In the genomic region with DNA sequence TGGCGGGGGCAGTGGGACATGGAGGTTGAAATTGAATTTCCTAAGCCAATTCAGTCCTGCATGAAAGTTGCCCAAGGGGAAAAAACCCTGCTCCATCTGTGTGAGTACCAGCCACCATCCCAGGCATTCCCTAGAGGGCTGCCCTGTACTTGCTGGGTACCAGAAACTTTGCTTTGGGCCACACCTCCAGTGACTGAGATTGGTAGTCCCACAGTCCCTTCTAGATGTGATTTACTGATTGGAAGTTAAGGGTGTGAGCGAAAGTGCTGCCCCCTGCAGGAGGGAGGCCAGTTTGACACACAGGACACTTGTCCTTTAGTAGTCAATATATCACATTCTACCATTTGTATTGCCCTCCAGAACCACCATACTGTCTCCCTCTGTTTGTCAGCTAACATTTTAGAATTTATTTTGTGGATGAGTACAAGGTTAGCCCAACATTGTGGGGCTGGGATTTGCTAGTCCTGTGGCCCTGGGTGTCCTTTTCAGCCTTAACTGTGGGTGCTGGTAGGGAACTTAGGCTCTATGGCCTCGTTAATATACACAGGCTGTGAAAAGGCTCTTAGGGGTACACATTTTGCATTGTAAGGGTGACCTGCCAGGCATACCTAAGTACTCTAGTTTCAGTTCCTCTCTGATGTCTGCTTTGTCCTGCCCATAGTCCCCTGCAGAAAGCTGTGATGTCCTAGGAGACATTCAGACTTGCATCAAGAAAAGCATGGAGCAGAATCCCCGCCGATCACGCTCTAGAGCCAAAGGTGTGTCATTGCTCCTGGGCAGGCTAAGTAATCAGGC, we compare ENCODE assay signal across 9 mouse cellular contexts. TPM values are rescaled to one million over a fixed set of nuclear protein-coding genes. Genes with fewer than 3 reads are reported as not detected.
A peak's percentile ranks its signal among the peaks of the same experiment; 100 is the strongest.
DNase-seq lines count a peak whose midpoint lies in the region; ATAC-seq and TF ChIP-seq lines count a peak whose summit lies in the region.
"Had no signal": no experiment of that assay in that cellular context is flagged by ENCODE, and none has a peak within 500 bp of the region (broad histone marks: within the 10 kb centered on the region; RNA-seq: fewer than 3 reads in every experiment).

No protein-coding gene starts in this region.

- no peak for ATAC-seq in hindbrain, embryonic 11.5 days (ENCODE audit: low FRiP score)
- ATAC-seq in hindbrain, embryonic 16.5 days, result no peak
- ATAC-seq in kidney, postnatal 0 days (replicated peaks; ENCODE audit: low FRiP score, low read depth), result no peak
- ATAC-seq in neutrophil, adult 5-6 weeks (ENCODE audit: extremely low read depth, insufficient number of reproducible peaks, low FRiP score, poor library complexity, severe bottlenecking), result peak; percentile 74

- peak; percentile 52 for TF ChIP-seq CTCF in C2C12 (IDR thresholded peaks at IDR 0.05; ENCODE audit: control insufficient read depth, insufficient read depth, insufficient read length)
- peak; percentile 79 for TF ChIP-seq CTCF in kidney, postnatal 0 days (IDR thresholded peaks at IDR 0.05; ENCODE audit: low read depth)

- peaks cover 65% of the 10 kb centered on the region for H3K79me2 ChIP-seq in C2C12 (ENCODE audit: control insufficient read depth, insufficient read depth)

- no peaks in the 10 kb centered on the region for H3K27me3 ChIP-seq in hindbrain, embryonic 11.5 days (ENCODE audit: control insufficient read depth, insufficient read depth, low read length)
- no peaks in the 10 kb centered on the region for H3K27me3 ChIP-seq in hindbrain, embryonic 16.5 days (replicated peaks; ENCODE audit: control insufficient read depth, insufficient read depth, low read length)
- no peaks in the 10 kb centered on the region for H3K27me3 ChIP-seq in C2C12 (ENCODE audit: control insufficient read depth, insufficient read depth, insufficient read length)
- no peaks in the 10 kb centered on the region for H3K27me3 ChIP-seq in kidney, postnatal 0 days (ENCODE audit: insufficient read depth, low read length)
- H3K27me3 ChIP-seq: limb, embryonic 13.5 days had no signal

- peak; percentile 72 for DNase-seq in hindbrain, embryonic 11.5 days (ENCODE audit: low spot score)
- DNase-seq in NIH3T3 (ENCODE audit: low read depth), result peak; percentile 59
- DNase-seq in kidney, postnatal 0 days (ENCODE audit: low spot score), result peak; percentile 68
- DNase-seq in urinary bladder, postnatal 14 days (ENCODE audit: low spot score), result no peak
- no peak for DNase-seq in cerebellum, adult 9-10 months

- peaks cover 50% of the 10 kb centered on the region for H3K79me3 ChIP-seq in C2C12 (ENCODE audit: low read depth)

- no peaks in the 10 kb centered on the region for H3K9me3 ChIP-seq in hindbrain, embryonic 11.5 days (ENCODE audit: control insufficient read depth, low read length)
- no peaks in the 10 kb centered on the region for H3K9me3 ChIP-seq in hindbrain, embryonic 16.5 days (ENCODE audit: control insufficient read depth, low read length)
- H3K9me3 ChIP-seq in kidney, postnatal 0 days (replicated peaks; ENCODE audit: low read length), result no peaks in the 10 kb centered on the region
- H3K9me3 ChIP-seq: limb, embryonic 13.5 days had no signal

- H3K4me2 ChIP-seq in hindbrain, embryonic 11.5 days (replicated peaks; ENCODE audit: low read depth, low read length), result no peak overlapping the region
- H3K4me2 ChIP-seq in hindbrain, embryonic 16.5 days (ENCODE audit: low read length), result no peak overlapping the region
- H3K4me2 ChIP-seq in kidney, postnatal 0 days (ENCODE audit: low read length), result no peak overlapping the region
- H3K4me2 ChIP-seq: limb, embryonic 13.5 days had no signal

- no peak overlapping the region for H3K27ac ChIP-seq in hindbrain, embryonic 11.5 days (ENCODE audit: low read depth, low read length)
- no peak overlapping the region for H3K27ac ChIP-seq in hindbrain, embryonic 16.5 days (ENCODE audit: low read depth, low read length)
- H3K27ac ChIP-seq in kidney, postnatal 0 days, result no peak overlapping the region
- H3K27ac ChIP-seq: limb, embryonic 13.5 days had no signal

- H3ac ChIP-seq in C2C12 (ENCODE audit: control insufficient read depth, insufficient read length, low read depth), result no peak overlapping the region

- H3K36me3 ChIP-seq in hindbrain, embryonic 11.5 days (ENCODE audit: control insufficient read depth, insufficient read depth, low read length), result peaks cover 43% of the 10 kb centered on the region
- peaks cover 82% of the 10 kb centered on the region for H3K36me3 ChIP-seq in hindbrain, embryonic 16.5 days (ENCODE audit: control insufficient read depth, insufficient read depth, low read length)
- peaks cover 96% of the 10 kb centered on the region for H3K36me3 ChIP-seq in C2C12 (ENCODE audit: control insufficient read depth, insufficient read depth)
- peaks cover 86% of the 10 kb centered on the region for H3K36me3 ChIP-seq in kidney, postnatal 0 days (ENCODE audit: insufficient read depth, low read length)

- no peak overlapping the region for H3K9ac ChIP-seq in hindbrain, embryonic 11.5 days (ENCODE audit: low read depth, low read length)
- no peak overlapping the region for H3K9ac ChIP-seq in hindbrain, embryonic 16.5 days (ENCODE audit: low read depth, low read length)
- no peak overlapping the region for H3K9ac ChIP-seq in kidney, postnatal 0 days (ENCODE audit: low read depth, low read length)
- H3K9ac ChIP-seq: limb, embryonic 13.5 days had no signal

- no peaks in the 10 kb centered on the region; the same call in 1 of the 2 replicates for H3K4me1 ChIP-seq in hindbrain, embryonic 11.5 days (replicated peaks; ENCODE audit: control insufficient read depth, insufficient read depth, low read length)
- peaks cover 9% of the 10 kb centered on the region for H3K4me1 ChIP-seq in hindbrain, embryonic 16.5 days (ENCODE audit: control insufficient read depth, insufficient read depth, low read depth, low read length)
- H3K4me1 ChIP-seq in kidney, postnatal 0 days (replicated peaks; ENCODE audit: insufficient read depth, low read length), result peaks cover 7% of the 10 kb centered on the region; the same call in 1 of the 2 replicates

- no peak overlapping the region for H3K4me3 ChIP-seq in hindbrain, embryonic 11.5 days (ENCODE audit: low read depth, low read length)
- no peak overlapping the region for H3K4me3 ChIP-seq in hindbrain, embryonic 16.5 days (ENCODE audit: low read length)
- H3K4me3 ChIP-seq in C2C12 (ENCODE audit: insufficient read depth, poor library complexity, severe bottlenecking), result no peak overlapping the region
- H3K4me3 ChIP-seq in kidney, postnatal 0 days (replicated peaks; ENCODE audit: low read depth, low read length), result no peak overlapping the region
- H3K4me3 ChIP-seq: limb, embryonic 13.5 days had no signal

- 88% methylated on average over 6 of the region's 6 CpGs for WGBS in hindbrain, embryonic 11.5 days
- WGBS in hindbrain, embryonic 16.5 days, result 90% methylated on average over 6 of the region's 6 CpGs
- 94% methylated on average over 6 of the region's 6 CpGs for WGBS in kidney, postnatal 0 days

TF ChIP-seq in C2C12, 6 proteins besides CTCF, POLR2A, EP300 and RAD21:
- TF ChIP-seq FOSL1 (IDR thresholded peaks at IDR 0.05; ENCODE audit: insufficient read depth, low read length, poor library complexity, severe bottlenecking), result no peak
- no peak for TF ChIP-seq MAX (IDR thresholded peaks at IDR 0.05)
- no peak for TF ChIP-seq MYOG (IDR thresholded peaks at IDR 0.05; ENCODE audit: control insufficient read depth, extremely low read depth, insufficient read length)
- no peak for TF ChIP-seq USF1 (IDR thresholded peaks at IDR 0.05; ENCODE audit: low read depth)
- TF ChIP-seq CEBPB (IDR thresholded peaks at IDR 0.05; ENCODE audit: low read depth), result no peak
- no peak for TF ChIP-seq MYOD1 (IDR thresholded peaks at IDR 0.05; ENCODE audit: control insufficient read depth, insufficient read length, low read depth)

RNA-seq across cellular contexts. Expression of a gene that starts 5.4 kb away (rescaled TPM):
- 112 and 145 TPM in 2 replicates for polyA plus RNA-seq in hindbrain, embryonic 11.5 days (2014; fragmentation: Nextera tagmentation; extraction: Ambion mirVana)
- polyA plus RNA-seq in hindbrain, embryonic 16.5 days (2015; fragmentation: Nextera tagmentation; extraction: Ambion mirVana), result 54.2 and 63.0 TPM in 2 replicates
- polyA plus RNA-seq in C2C12 (2012; fragmentation: generic; extraction: Trizol), result 230 TPM
- polyA plus RNA-seq in kidney, postnatal 0 days (2015; fragmentation: Nextera tagmentation; extraction: Ambion mirVana), result 107 and 109 TPM in 2 replicates
- 57.1 and 73.4 TPM in 2 replicates for total RNA-seq in neutrophil, adult 5-6 weeks (2017)

RNA-seq across cellular contexts. Expression of a gene that starts 11.2 kb away (rescaled TPM):
- polyA plus RNA-seq in hindbrain, embryonic 11.5 days (2014; fragmentation: Nextera tagmentation; extraction: Ambion mirVana), result not detected in 2 replicates
- not detected in 2 replicates for polyA plus RNA-seq in hindbrain, embryonic 16.5 days (2015; fragmentation: Nextera tagmentation; extraction: Ambion mirVana)
- not detected for polyA plus RNA-seq in C2C12 (2012; fragmentation: generic; extraction: Trizol)
- polyA plus RNA-seq in kidney, postnatal 0 days (2015; fragmentation: Nextera tagmentation; extraction: Ambion mirVana), result 3.3 and 3.8 TPM in 2 replicates
- not detected in 2 replicates for total RNA-seq in neutrophil, adult 5-6 weeks (2017)

RNA-seq across cellular contexts. Expression of a gene that starts 35.0 kb away (rescaled TPM):
- polyA plus RNA-seq in hindbrain, embryonic 11.5 days (2014; fragmentation: Nextera tagmentation; extraction: Ambion mirVana), result 4.7 and 8.7 TPM in 2 replicates
- polyA plus RNA-seq in hindbrain, embryonic 16.5 days (2015; fragmentation: Nextera tagmentation; extraction: Ambion mirVana), result 12.3 and 12.4 TPM in 2 replicates
- 0.04 TPM for polyA plus RNA-seq in C2C12 (2012; fragmentation: generic; extraction: Trizol)
- 112 and 129 TPM in 2 replicates for polyA plus RNA-seq in kidney, postnatal 0 days (2015; fragmentation: Nextera tagmentation; extraction: Ambion mirVana)
- total RNA-seq in neutrophil, adult 5-6 weeks (2017), result not detected in 2 replicates

RNA-seq across cellular contexts. Expression of a gene that starts 43.2 kb away (rescaled TPM):
- 5.3 and 6.2 TPM in 2 replicates for polyA plus RNA-seq in hindbrain, embryonic 11.5 days (2014; fragmentation: Nextera tagmentation; extraction: Ambion mirVana)
- polyA plus RNA-seq in hindbrain, embryonic 16.5 days (2015; fragmentation: Nextera tagmentation; extraction: Ambion mirVana), result 6.0 and 8.2 TPM in 2 replicates
- 0.37 TPM for polyA plus RNA-seq in C2C12 (2012; fragmentation: generic; extraction: Trizol)
- polyA plus RNA-seq in kidney, postnatal 0 days (2015; fragmentation: Nextera tagmentation; extraction: Ambion mirVana), result 6.3 and 7.4 TPM in 2 replicates
- 15.7 and 19.3 TPM in 2 replicates for total RNA-seq in neutrophil, adult 5-6 weeks (2017)

Comparison
In these comparisons a context has a peak if more than half of its experiments do, and no peak if none do; other contexts are left out.
1. DNase-seq: peak in hindbrain, embryonic 11.5 days (single experiment), NIH3T3 (single experiment) and kidney, postnatal 0 days (single experiment); none in urinary bladder, postnatal 14 days (single experiment) and cerebellum, adult 9-10 months (single experiment).